Mouse (Mus musculus) yolk sac, embryonic 10.5 days (tissue): ENCODE data around the gene Ldah.
"Not testable (repeated sequence)": the region's sequence is repeated elsewhere in the genome, so short reads cannot be mapped to it uniquely, and the experiment has no call there.

ENCODE experiments used
- DNase-seq: peaks from one replicate; pipeline ENCODE4 v3.0.0-alpha.2; 2017; ENCODE audit warnings: low spot score

Ldah gene

GRCm38 (mm10) chr12:8207978-8208403 is at the start of gene Ldah:
Ldah (plus strand) TSS chr12:8208107.
- peak; percentile 88 for DNase-seq

DNA sequence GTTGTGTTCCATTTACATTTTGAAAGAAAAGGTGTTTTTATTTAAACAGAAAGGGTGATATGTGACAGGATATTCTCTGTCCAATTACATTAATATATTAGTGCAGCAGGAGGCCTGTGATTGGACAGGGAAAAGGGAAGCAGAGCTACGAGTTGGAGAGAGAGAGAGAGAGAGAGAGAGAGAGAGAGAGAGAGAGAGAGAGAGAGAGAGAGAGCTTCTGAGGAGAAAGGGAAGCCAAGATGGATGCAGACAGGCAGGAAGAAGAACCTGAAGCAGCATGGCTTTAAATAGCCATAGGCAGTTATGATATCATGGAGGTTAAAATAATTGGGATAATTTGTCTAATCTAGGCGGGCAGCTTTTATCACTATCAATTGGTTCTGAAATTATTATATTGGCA is 40.2 kb upstream of the Ldah start:
- DNase-seq: no peak

GRCm38 (mm10) chr12:8180921-8181320 is 27.0 kb upstream of the Ldah start:
- DNase-seq: no peak

DNA sequence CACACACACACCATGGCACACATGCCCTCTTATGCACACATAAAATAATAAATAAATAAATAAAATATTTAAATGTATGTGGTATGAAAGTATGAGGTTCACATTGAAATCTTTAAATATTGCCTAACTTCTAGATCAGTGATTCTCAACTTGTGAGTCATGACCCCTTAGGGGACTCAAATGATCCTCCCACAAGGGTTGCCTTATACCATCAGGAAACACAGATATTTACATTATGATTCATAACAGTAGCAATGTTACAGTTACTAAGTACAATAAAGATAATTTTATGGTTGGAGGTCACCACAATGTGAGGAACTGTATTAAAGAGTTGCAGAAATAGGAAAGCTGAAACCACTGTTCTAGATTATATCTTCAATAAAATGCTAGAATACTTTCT is 26.2 kb upstream of the Ldah start:
- no peak for DNase-seq

GRCm38 (mm10) chr12:8184518-8184917 is 23.4 kb upstream of the Ldah start:
- DNase-seq: no peak

DNA sequence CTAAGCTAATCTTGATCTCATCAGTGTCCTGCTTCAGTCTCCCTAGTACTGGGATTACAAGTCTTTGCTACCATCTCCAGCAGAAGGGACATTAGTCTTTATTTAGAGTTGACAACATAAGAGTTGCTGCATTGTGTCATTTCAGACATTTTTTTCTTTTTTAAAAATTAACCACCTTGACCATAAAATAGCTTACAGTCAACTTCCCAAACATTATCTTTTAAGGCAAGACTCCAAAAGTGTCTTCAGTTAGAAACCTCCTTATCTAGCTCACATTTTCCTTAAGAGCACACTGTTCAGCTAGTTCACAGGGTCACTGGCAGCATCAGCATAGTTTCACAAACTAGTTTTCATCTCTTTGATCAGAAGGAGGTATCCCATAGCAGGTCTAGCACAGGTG is 19.7 kb upstream of the Ldah start:
- DNase-seq: no peak

DNA sequence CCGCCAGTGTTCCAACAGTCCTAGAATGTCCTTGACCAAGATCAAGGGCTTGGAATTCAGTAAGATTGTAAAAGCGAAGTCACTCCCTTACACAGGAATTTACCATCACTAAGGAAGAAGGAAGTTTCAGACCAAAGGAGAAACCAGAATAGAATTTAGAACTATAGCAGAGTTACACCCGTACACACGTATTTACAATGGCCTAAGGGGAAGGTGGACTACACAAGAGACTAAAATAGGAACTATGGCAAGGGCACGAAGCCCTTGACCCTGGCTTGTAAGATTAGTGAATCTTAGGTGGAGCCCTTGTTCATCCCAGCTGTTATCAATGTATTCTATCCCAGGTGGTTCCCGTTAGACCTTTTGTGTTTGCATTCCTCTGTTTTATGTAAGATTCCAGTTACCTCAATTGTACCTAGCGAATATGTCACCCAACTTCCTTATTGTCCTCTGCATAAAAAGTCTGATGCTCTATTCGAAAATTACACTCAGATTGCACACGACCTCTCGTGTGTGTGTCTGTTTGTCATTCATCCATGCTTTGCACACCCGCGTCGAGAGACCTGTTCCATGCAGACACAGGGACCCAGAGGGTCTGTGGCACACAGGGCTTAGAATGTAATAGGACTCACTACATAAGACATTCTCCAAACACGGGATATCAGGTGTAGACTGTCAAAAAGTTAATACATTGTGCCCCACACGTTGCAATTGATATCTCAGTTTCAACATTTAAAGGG is 18.9 kb upstream of the Ldah start:
- not testable (repeated sequence) for DNase-seq

DNA sequence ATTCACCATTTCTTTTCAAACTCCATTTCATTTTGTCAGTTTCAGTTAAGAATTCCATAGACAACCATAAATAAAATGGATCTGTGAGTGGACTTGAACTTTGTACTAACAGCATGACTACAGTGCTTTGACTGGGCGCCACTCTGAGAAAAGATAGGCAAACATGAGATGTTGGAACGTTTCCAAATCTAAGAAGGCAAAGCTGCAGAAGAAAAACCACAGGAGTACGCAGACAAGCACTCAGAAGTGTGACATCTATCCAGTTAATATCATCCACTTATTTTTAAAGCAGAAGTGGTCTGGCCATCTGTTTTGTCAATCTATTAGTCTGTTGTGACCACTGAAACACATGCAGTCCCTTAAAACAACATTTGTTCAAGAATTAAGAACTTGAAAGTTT is 18.2 kb upstream of the Ldah start:
- no peak for DNase-seq

DNA sequence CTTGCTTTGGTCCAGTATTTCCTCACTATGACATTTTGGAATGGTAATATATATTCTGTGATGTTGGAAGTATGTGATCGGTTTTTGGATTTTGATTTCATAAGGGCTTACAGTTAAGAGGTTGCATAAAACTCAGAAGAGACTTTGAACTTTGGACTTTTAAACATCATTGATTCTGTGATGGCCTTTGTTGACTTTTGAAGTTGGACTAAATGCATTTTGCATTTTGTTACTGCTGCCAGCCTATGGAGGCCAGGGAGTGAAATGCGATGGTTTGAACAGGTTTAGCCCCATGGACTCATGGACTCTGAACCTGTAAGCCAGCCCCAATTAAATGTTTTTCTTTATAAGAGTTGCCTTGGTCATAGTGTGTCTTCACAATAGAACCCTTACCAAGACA is 2.2 kb upstream of the Ldah start:
- DNase-seq: no peak

DNA sequence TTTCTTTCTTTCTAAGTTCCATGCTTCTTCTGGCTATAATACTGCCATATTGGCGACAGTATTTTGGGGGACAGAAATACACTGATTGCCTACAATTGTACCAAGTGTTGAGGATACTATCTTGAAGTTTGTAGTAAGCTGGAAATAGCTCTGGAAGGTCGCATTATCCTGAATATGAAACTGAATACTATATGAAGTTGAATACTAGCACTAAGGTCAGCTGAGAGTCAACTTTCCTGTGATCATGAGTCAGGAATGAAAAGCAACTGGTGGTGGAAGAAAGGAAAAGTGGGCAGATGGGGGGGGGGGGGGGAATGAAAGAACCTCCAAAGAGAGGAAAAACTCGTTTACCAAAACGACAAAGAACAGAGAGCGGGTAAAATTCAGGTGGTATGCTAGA is 329 bp upstream of the Ldah start:
- no peak for DNase-seq

DNA sequence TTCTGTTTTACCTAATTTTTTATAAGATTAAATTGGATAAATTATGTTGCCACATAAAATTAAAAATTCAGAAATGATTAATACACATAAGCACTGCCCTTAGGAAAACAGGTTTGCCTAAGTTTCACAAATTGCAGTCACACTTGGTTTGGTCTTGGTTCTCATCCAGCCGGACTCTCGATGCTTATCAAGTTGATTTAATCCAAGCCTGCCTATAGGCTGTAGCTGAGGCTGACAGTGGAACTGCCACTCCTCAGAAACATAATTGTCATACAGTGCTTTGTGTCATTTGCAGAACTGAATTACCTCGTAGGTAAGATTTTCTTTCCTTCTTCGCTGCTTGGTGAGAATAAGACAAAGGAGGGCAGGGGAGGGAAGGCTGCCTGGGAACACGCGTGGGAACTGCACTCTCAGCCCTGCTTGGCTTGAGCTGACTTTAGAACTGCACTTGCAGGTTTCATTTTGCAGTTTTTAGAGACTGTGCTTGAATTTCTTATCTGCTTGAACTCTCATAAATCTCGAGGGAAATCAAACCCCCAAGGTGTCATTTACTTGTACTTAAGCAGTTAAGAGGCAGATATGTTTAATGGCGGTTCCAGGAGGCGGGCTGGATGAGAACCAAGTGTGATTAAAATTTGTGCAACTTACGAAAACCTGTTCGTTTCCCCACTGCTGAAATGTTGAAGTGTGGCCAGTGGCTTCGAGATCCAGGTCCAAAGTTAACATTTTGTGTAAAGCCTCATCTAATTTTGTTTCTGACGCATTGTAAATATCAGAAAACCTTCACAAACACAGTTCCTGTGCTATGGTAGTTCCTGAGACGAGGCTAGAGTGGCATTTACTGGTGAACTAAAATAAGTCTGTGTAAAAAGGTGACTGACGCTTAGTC is 8.7 kb downstream of the Ldah start:
- no peak for DNase-seq

GRCm38 (mm10) chr12:8223036-8223435 is 15.1 kb downstream of the Ldah start:
- no peak for DNase-seq

- no peak for DNase-seq
Observed at GRCm38 (mm10) chr12:8231101-8231500, 23.2 kb downstream of the Ldah start.

- DNase-seq: no peak
Observed at GRCm38 (mm10) chr12:8232679-8233078, 24.8 kb downstream of the Ldah start.

GRCm38 (mm10) chr12:8242181-8242580 is 34.3 kb downstream of the Ldah start:
- DNase-seq: no peak

- no peak for DNase-seq
Observed at GRCm38 (mm10) chr12:8244746-8245145, 36.8 kb downstream of the Ldah start.

DNA sequence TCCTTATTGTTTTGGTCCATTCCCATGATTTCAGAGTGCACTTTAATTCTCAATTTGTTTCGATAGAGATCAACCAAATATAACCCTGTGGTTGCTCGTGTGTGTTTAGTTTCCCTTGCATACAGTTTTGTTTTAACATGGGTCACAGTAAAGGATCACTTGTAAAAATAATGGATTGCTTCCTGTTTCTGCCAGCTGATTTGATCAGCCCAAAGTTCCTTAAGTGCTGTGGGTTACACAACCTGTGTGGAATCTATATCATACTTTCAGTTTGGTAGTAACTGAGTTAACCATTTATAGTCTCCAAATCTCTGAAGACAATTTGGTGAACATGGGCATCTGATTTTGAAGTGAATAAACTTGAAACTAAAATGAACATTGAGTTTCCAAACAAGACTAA is 52.4 kb downstream of the Ldah start:
- no peak for DNase-seq

DNA sequence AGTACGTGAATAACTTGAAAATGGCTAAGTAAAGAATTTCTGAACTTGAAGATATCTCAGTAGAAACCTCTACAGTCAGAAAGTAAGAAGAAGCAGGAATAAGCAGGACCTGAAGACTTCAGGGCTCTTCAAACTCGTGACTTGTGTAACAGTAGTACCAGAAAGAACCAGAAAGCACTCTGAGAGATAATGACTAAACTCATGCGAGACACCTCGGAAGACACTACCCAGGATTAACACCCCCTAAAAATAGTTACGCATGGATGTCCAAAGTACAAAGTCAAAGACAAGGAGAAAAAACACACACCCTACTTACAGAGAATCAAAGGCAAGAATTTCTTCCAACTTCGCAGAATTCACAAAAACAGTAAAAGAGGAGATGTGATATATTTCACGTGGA is 58.4 kb downstream of the Ldah start:
- peak; percentile 31 for DNase-seq

- no peak for DNase-seq
Observed at GRCm38 (mm10) chr12:8269627-8270026, 61.7 kb downstream of the Ldah start.

- peak; percentile 36 for DNase-seq
Observed at GRCm38 (mm10) chr12:8271405-8271804, 63.5 kb downstream of the Ldah start.

DNA sequence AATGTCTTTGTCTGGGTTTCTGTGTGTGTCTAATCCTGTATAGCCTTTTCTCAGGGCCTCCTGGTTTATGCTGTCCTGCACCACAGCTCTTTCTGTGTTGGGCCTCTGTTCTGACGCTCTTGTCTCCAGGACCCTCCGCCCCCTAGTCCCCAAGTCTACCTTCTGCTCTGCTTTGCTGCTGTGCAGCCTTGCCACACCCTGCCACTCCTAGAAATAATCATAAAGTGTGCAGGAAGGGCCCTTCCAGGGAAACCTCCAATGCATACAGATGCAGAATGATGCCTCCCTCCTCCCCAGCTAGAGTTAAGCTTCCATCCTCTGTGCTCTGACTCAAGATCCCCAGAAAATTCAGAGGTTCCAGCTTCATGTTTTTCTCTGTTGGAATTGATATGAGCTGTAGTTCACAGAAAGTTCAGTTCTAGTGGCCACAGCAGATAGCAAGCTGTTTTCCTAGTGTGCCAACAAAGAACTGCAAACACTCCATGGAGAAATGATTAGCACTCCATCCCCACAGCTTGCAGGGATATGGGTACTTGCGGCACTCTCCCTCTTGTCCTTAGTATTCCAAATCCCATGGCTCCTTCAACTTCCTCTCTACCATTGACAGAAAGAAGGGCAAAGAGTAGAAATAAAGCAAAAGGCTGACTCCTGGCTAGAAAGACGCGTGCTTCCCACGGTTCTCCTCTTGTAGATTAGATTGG is 65.7 kb downstream of the Ldah start:
- no peak for DNase-seq

GRCm38 (mm10) chr12:8275424-8275823 is 67.5 kb downstream of the Ldah start:
- DNase-seq: no peak
